Mouse (Mus musculus) cortical plate, adult 2 months (tissue): ENCODE data around the gene Ric8b.

ENCODE experiments used
- CTCF ChIP-seq: fragments of 200-500 bp; IDR thresholded peaks from 2 replicates; pipeline ENCODE4 v1.5.1; 2011; ENCODE audit warnings: mild to moderate bottlenecking, control low read depth, low read length; ENCODE audit not compliant: insufficient read depth; ENCODE audit errors: extremely low read depth
- POLR2A ChIP-seq: fragments of 200-500 bp; IDR thresholded peaks from 2 replicates; pipeline ENCODE4 v1.6.1; 2011; ENCODE audit warnings: mild to moderate bottlenecking, low read length, control low read depth; ENCODE audit not compliant: insufficient read depth; ENCODE audit errors: extremely low read depth

DNA sequence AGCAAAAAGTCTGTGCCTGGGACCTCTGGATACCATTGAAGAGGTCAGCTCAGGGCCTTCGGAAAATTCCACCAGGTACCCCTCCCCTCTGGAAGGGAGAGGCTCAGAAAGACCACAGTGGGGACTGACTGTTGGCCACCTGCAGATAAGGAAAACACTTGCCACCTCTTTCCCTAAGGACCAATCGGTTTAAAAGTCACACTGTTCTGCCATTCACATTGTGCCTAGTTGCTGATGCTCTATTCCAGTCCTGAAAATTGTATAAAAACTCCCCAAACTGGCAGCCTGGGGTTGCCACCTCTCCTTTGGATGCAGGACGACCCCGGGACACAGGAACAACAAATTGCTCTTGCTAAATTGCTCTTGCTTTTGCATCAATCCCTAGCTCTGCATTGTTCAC lies 135.0 kb downstream of the Ric8b start:
- TF ChIP-seq CTCF (no peak), POLR2A (no peak)
